Mouse (Mus musculus) spleen, postnatal 4 days (tissue): ENCODE measurements around the gene Zbtb20.

Experiments
- DNase-seq, 2 experiments: peaks; one replicate each; pipeline ENCODE4 v3.0.0; 2022; ENCODE audit warnings: low spot score in 2 of 2

The Zbtb20 gene

DNA sequence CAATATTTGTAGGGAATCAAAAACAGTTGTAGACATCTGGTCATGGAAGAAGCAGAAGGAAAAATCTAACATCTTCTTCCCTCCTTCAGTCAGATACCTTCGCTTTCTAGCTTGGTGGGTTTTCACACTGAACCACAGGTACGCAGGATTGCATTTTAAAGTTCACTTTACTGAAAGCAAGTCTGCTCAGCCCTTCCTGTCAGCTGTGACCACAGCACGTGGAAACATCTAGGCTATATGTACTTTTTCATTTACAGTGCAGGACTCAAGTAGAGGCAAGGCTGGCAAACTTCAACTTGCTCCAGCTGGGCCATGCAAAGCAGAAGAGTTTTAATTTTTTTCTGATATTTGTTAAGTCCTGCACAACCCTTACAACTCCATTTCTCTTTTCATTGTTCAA lies 424.7 kb downstream of the Zbtb20 start:
- no peak for DNase-seq

DNA sequence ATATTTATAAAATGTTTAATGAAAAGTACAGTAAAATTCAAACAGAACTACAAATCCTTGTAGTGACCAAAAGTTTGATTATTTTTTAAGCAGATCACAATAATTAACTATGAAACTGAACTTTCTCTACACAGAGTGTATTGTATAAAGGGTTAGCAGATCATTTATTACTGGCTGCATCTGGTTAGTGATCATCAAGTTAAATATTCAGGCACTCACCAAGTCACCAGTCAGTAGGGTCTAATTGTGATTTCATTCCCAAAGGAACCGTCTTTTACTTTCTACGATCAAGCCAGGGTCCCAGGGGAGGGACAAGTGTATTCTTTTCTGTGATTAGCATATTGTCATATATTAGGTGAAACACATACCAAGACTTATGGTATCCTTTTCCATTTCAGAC lies 426.5 kb downstream of the Zbtb20 start:
- no peak for DNase-seq

DNA sequence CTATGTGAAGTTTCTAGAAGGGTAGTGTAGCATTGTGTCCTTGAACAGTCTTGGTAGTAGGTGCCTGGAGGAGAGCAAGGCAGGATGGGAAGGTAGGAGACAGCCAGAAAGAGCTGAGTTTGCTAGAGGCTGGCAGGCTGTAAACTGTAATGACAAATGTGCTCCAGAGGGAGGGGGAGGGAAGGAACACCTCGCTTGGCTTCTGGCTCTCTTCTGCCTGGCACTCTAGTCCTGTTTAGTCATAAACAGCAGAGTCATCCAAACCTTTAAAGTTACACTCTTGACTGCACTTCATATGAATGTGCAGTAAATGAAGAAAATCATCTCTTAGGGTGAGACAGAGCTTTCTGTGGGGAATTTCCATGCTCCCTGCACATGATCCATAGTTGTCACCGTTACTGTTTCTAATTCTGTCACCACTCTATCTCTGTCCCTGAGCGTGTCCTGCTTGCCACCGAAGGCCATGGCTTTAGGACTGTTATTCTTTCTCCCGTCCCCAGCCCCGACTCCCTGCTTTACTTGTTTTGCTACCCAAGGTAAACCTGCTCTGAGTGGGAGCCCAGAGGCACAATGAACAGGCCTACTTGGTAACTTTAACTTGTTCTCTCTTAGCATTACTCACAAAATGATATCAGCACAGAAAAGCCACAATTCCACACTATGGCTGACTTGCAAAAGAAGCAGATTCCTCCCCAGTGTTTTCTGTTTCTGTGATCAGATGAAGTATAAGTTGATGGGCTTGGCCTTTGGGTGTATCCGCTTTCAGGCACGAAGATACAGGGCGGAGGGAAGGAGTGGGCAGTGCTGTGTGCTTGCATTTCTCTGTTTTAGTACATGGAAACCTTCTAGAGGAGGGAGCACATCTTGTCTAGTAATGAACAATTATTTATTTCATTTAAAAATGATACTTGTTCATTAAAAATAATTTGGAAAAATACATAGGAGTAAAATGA lies 427.8 kb downstream of the Zbtb20 start:
- DNase-seq, result no peak

DNA sequence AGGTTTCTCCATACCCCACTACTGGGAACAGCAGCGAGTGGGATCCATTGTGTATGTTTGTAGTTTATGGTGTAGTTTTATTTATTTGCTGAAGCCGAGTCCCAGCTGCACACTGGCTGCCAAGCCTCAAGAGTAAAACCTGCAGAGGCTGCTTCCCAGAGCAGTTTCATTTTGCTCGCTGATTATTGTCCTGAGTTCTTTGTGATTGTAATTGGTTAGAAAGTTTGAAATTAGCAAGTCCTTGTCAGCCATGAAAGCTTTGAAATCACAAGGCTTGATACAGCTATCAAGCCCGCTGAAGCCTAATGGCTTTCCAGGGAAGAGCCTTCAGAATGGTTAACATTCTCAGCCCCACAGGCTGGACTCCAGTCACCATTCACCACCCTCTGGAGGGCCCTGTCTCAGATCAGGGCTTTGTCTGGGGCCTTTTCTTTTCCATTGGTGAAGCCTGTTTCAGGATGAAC lies 434.3 kb downstream of the Zbtb20 start:
- no peak for DNase-seq

DNA sequence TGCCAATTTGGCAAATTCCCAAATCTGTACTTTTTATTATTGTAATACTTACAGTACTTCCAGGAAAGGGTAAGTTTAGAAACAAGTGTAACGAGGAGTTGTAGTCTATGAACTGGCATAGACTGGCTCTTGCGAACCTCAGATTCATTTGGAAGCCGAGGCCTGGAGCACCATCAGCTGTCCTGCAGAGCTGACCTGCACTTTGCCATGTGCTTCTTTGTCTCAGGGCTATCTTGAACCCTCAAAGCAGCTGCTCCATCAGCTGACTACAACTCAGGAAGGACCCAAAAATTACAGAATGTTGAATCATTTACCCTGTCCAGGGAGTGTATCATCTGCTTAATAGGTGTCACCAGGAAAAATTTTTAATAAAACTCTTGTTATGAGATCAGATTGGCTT lies 448.3 kb downstream of the Zbtb20 start:
- no peak for DNase-seq

DNA sequence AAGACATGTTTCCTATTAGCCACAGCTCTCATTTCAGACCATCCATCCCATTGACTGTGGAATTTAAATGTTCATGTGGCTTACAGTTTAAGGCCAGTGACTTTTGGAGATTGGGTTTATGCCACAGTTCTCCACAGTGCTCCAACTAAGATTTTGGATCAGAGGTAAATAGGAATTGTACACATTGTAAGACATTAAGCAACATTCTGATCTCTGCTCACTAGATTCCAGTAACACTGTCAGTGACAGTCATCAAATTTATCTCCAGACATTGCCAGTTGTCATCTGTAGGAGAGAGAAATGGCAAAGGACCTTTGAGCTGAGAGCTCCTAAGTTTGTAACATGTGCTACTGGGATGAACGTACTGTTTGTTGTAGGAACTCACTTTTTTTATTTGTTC lies 452.5 kb downstream of the Zbtb20 start:
- DNase-seq, result no peak

DNA sequence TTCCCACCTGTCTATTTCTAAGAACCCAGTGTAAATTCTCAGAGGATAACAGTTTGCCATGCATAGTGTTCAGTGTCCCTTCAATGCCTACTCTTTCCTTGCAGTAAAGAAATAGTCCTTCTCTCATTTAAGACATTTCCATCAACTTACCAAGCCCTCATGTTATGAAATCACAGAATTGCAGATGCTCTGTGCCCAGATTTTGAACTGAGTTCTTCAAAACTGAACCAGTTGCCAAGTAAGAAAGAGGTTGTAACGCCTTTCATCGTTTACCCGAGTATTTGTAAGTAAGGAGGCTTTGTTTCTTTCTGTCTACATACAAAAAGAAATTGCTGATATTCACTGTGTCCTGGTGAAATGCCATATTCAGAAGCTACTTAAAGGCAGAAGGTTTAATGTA lies 454.5 kb downstream of the Zbtb20 start:
- DNase-seq, result no peak

DNA sequence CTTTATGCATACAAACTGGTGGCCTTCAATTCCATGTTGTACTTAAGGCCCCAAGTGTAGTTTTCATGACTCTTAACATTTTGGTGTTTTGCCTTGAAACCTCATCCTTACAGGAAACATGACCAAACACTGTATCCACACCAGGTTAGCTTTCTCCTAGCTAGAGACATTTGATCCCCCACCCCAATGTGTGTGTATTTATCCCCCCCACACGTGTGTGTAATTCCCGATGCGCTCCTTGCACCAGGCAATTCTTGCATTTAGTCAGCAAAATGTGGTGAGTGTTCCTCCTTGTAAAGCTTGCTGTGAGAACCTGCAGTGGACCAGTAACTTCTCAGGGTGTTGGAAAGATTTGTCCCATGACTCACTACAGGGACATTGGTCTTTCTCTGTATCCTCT lies 455.8 kb downstream of the Zbtb20 start:
- DNase-seq, result no peak

DNA sequence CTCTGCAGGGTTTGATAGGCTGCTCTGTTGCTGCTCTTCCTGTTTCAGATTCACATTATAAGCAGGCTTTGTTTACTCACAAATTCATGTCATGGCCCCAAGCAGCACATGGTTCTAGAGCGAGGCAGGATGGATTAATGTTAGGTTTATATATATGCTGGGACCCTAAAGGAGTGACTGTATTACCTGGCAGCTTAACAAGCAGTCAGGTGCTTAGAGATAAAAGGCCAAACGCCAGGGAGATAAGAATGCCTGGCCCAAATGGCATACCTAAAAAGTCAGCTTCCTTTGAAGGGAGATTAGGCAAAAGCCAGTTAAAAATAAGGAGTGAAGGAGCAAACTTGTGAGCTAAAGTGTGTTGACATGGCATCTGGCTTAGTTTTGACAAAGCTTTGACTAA lies 457.1 kb downstream of the Zbtb20 start:
- DNase-seq, result no peak

DNA sequence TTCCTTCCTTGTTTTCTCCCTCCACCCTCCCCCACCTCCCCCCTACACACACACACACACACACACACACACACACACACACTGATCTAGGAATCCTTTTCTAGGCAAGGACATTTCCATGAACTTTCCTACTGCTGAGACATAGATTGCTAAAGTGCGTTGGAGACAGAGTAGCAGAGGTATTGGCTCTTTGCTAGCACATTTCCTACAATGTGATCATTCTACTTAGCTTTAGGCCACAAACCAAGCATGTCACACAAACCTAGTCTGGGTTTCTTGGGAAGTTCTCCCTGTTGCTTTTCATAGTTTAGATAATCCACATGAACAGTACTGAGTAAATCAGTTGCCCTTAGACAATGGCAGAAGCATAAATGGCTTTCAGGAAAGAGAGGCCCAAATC lies 457.6 kb downstream of the Zbtb20 start:
- no peak for DNase-seq

DNA sequence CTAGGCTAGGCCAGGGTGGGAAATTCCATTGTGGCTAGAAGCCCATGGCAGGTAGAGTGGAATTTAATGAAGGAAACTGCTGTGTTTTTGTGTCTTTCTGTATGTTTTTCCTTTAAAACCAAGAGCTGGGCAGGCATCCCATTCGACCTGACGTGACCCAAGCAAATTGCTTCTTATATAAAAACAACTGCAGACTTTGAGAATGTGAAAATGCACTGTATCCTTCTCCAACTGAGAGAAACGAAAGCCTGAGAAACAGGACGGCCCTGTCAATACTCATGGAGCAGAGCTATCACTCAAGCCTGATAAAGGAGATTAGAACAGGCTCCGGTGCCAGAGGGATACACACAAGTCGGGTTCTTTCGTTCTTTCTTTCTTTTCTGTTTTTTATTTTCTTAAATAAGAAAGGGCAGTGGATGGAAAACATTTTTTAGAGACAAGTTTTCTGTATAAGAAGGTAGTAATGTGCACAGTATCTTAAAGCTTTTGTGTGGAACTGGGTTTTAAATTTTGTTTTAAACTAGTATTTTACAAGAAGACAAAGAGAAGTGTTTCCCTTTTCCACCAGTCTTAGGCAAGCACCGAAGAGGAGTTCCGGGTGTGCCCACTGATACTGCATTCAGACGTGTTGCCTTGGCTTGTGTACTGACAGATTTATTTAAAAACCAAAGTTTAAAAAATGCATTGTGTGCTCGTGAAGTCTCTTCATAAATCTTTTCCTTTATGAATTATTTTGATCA lies 458.9 kb downstream of the Zbtb20 start:
- DNase-seq, result no peak

DNA sequence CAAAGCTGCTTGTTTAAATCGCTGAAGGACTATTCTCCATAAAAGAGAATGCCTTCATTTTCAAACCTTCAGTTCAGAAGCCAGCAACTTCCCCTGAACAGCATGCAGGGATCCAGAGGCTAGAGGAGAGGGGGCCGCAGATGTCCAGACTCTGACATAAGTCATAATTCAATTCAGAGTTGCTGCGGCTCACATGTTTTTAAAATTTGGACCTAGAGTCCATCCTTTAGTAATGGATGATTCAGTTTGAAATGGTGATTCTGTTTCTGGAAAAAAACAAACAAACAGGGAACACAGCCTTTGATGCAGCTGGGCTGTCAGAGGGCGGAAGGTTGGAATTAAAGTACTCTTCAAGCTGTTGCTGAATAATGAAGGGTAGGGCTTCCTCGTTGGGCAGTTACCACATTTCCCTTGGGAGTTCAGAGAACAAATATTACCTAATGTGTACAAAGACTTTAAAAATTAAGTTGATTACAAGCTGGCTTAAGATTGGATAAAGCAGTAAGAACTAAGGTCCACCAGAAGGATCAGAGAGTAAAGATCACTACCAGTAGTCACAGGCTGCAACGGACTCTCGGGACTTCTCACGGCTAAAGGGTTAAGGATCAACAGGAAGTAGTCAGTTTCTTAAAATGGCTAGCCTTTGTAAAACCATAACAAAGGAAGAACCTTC lies 459.6 kb downstream of the Zbtb20 start:
- no peak for DNase-seq

DNA sequence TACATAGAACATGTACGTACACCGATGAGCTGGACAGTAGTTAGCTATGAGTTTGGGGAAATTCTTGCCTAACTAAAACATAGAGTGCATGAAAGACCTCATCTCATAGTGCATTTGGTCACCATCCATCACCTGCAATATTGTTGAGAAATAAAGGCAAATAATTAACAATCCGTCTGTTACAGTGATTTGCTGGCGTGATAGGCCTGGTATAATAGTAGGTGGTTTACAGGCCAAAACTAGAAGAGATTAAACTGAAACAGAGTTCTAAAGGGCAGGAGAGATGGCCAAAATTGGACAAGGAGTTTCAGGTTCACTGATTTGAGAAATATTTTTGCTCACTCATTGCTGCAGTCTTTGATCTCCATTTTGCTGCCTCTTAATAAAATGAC lies 460.1 kb downstream of the Zbtb20 start:
- DNase-seq, result no peak

DNA sequence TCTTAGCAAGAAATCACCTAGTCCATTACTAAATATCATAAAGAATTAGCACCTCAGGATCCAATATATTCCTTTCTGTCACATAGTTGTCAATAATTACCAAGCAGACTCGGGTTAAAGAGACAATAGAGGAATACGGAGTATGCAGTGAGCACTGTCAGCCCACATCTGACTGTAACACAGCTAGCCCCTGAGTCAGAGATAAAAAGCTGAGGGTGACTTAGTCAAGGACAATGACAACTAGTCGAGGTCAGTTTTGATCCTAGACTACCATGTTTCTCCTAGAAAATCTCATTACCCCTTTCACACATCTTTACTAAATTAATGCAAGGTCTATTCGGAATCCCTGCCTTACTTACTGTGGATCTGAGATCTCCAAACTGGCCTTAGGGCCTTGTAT lies 465.0 kb downstream of the Zbtb20 start:
- DNase-seq, result no peak

DNA sequence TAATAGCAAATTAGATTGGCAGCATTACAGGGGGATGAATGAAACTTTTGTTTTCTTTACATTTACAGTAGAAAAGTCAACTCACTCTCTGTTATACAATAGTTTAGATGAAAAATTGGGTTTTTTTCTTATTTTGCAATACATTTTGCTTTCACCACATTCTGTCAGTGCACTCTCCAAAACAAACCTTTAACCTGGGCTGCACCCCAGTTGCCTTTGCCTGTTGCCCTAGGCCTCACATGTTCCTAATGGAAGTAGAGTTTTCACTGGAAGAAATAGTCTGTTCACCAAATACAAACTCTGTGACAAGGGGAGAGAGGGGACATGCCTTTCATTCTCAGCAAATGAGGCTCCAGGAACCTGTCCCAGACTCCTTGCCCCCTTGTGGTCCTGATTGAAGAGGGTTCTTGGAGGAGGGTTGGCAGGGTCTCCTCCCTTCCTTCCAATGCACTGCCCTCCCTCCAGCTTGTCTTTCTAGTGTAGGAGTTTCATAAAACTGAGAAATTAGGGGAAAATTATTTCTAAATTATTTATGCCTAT lies 466.3 kb downstream of the Zbtb20 start:
- no peak for DNase-seq

DNA sequence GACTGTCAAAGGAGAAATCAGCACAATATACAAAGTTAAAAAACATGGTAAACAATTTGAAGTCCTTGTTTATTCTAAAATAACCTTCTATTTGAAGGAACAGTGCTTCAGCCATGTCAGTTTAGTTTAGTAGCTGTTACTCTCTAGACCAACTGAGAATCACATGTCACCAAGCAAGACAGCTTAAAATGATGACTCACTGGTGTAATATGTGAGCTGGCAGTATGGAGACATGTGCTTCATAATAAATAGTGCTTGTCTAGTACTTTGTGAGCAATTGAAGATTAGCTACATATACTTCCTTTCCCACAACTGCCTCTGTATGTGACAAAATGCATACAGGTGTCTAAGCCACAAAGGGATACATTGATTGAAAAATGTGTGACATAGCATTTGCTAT lies 470.4 kb downstream of the Zbtb20 start:
- DNase-seq, result no peak

DNA sequence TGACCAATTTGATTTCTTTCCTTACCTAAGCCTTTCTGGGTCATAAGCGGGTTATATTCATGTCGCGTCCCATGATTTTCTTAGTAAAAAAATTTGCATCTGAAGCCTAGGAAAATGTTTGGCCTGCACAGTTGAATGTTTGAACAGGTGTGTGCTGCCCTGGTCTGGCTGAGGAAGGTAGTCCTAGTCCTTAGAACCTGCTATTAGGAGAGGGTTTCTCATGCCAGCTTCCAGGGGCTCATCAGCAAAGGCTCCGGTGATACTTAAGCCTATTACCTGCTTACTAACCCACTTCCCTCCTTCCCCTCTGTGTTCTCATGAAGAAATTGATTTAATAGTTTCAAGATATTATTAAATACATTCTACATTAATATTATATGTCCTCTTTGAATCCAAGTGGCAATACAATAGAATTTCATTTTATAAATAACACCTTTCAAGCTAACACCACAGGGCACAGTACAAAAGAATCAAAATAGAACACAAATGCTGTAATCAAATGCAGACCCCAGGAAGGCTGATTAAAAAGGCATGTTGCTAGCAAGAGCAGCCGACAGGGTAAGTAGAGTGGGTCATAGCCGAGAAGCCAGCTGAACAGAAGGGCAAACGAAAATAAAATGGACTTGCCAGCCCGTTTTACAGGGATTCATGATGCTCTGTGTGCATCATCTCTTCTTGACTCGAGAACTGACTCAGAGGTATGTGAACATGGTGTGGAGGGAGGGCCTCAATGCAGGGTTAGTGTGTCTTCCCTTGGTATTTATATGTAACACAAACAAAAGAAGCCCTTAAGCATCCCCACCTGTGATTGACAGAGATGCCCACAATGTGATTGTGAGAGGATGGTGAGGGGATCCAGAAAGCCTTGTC lies 480.3 kb downstream of the Zbtb20 start:
- DNase-seq, result no peak

DNA sequence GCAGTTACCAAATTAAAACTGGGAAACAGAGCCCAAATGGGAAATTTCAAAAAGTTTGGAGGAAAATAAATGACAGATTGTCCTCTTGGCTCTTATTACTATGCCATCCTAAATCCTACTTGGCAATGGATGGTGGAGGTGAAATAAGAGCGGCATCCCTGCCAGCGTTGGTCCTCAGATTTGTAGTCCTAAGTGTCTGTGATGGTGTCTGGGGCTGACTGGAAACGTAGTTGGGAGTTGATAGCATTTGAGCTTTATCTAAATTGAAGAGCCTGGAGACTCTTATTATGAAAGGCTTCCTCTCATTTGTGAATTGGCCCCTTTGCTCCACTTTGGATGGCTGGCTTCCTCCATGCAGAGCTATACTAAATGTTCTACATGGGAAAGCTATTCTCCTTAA lies 483.9 kb downstream of the Zbtb20 start:
- no peak for DNase-seq

DNA sequence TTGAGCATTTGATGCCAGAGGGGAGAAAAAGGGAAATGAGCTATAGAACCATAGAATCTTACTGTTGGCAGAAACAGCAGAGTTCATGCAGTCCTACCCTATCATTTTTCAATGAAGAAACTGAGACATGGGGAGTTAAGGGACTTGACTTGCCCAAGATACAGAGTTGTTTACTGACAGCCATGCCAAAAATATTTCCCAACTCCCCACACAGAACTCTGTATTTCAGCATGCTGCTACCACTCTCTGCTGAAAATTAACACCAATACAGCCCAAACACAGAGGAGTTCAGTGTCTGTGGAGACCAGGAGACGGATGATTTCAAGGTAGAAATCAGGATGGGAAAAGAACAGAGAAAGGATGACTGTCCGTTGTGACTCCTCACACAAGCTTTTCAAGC lies 484.4 kb downstream of the Zbtb20 start:
- no peak for DNase-seq

DNA sequence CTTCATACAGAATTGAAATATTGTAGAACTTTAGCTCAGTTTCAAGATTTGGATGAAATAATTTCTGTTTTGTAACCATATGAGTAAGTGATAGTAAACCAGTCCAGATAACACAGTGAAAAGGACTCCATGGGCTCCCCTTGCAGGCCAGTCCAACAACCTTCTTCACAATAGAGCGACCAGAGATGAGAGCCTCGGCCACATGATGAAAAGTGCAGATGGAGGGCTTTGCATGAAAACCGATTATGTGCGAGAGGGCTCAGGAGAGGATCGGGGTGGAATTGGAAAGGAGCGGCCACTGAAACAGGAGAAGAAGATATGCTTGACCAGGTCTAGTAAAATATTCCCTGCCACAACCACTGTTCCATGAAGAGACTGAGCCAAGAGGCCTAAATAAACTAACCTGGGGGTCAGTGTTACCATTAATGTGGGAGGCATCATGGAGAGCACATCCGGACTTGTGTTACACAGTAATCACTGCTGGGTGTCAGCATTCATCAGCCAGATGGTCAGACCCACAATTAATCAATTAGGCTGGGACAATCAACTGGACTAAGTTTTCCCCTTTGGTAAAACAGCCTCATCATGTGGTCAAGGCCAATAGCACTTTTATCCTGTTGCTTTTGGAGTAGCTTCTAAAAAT lies 485.3 kb downstream of the Zbtb20 start:
- no peak for DNase-seq
